Mouse (Mus musculus) intestine, embryonic 16.5 days (tissue): ENCODE data around the gene Zfp286. TPM values are rescaled to one million over a fixed set of nuclear protein-coding genes. Genes with fewer than 3 reads are reported as not detected.

Source experiments
- ATAC-seq: fragments of 200-750 bp; cut with Nextera tagmentation; 2 replicates; pipeline ENCODE4 v1.8.0; 2017; ENCODE audit warnings: moderate TSS enrichment, moderate library complexity
- H3K27ac ChIP-seq: fragments of 300-500 bp; sonication (generic); 2 replicates; pipeline ENCODE4 v1.5.1; 2014; ENCODE audit warnings: mild to moderate bottlenecking, low read length
- H3K27me3 ChIP-seq: fragments of 300-500 bp; sonication (generic); replicated peaks from 2 replicates; pipeline ENCODE4 v1.6.1; 2014; ENCODE audit warnings: low read length, control low read depth, mixed read lengths; ENCODE audit not compliant: control insufficient read depth, insufficient read depth
- H3K36me3 ChIP-seq: fragments of 300-500 bp; sonication (generic); 2 replicates; pipeline ENCODE4 v1.6.1; 2014; ENCODE audit warnings: low read length, control low read depth; ENCODE audit not compliant: control insufficient read depth, insufficient read depth
- H3K4me1 ChIP-seq: fragments of 300-500 bp; sonication (generic); 2 replicates; pipeline ENCODE4 v1.6.1; 2014; ENCODE audit warnings: low read length, control low read depth, mixed read lengths; ENCODE audit not compliant: control insufficient read depth, insufficient read depth
- H3K4me2 ChIP-seq: fragments of 300-500 bp; sonication (generic); 2 replicates; pipeline ENCODE4 v1.6.1; 2014; ENCODE audit warnings: low read depth, low read length, control low read depth
- H3K4me3 ChIP-seq: fragments of 300-500 bp; sonication (generic); 2 replicates; pipeline ENCODE4 v1.5.1; 2014; ENCODE audit warnings: mild to moderate bottlenecking, low read length
- H3K9ac ChIP-seq: fragments of 300-500 bp; sonication (generic); 2 replicates; pipeline ENCODE4 v1.6.1; 2014; ENCODE audit warnings: low read depth, low read length
- H3K9me3 ChIP-seq: fragments of 300-500 bp; sonication (generic); 2 replicates; pipeline ENCODE4 v1.6.1; 2016; ENCODE audit warnings: low read length, control low read depth; ENCODE audit not compliant: control insufficient read depth
- WGBS: fragments of 180-500 bp; shearing (Covaris S2); extraction: QIAGEN DNeasy Blood & Tissue Kit; methylation state at CpG from one replicate; pipeline ENCODE4 v1.1.7; 2014; 5-methylcytosine and 5-hydroxymethylcytosine counted together
- polyA plus RNA-seq: library from polyadenylated mRNA; unstranded; fragments of >200 nt; fragmentation: Nextera tagmentation; extraction: Ambion mirVana; gene quantifications from 2 replicates; pipeline ENCODE4 v1.2.1, GENCODE M21; 2015

Zfp286 gene
- polyA plus RNA-seq, 1 experiment from 2014 or later: 10.5 TPM

DNA sequence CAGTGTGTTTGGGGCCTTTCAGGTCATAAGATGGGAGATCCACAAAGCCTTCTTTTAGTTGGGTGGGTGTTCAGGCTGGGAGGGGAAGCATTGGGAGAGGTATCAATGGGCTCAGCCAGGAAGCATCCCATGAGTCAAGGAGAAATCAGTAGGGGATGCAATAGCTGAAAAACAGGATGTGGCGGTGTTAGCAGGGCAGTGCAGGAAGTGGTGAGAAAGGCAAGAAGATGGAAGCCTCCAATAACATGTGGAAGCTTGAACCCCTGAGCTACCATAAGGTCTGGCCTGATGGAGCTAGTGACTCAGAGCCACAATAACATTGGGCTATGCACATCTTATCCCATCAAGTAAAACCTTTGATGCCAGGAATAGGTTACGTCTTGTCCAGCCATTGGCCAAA is 48.1 kb downstream of the Zfp286 start:
- Histone ChIP-seq H3K36me3 (no peaks in the 10 kb centered on the region), H3K27ac (no peak overlapping the region), H3K9ac (no peak overlapping the region), H3K27me3 (peaks cover 5% of the 10 kb centered on the region; the same call in 1 of the 2 replicates), H3K4me2 (no peak overlapping the region), H3K4me1 (no peaks in the 10 kb centered on the region), H3K4me3 (no peak overlapping the region), H3K9me3 (no peaks in the 10 kb centered on the region)
- WGBS: 87% methylated on average over 2 of the region's 2 CpGs
- ATAC-seq: no peak

DNA sequence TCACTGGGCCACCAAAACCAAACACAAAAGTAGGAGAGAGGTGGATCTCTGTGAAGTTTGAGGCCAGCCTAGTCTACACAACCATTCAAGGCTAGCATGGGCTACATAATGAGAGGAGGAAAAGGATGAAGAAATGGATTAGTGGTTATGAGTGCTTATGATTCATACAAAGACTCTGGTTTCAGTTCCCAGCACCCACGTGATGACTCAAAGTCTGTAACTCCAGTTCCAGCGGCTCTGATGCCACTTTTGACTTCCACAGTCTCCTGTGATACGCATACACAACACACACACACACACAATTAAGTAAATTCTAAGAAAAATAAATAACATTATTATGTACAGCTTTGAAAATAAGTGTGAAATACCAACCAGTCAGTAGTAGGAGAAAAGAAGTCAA is 56.6 kb downstream of the Zfp286 start:
- no peak overlapping the region for H3K27ac ChIP-seq
- no peak overlapping the region for H3K4me2 ChIP-seq
- H3K36me3 ChIP-seq: no peaks in the 10 kb centered on the region; the same call in 1 of the 2 replicates
- H3K9ac ChIP-seq: no peak overlapping the region
- 0 out of 2 replicates have a peak, but pooled peaks cover 2% of the 10 kb centered on the region for H3K27me3 ChIP-seq
- no peak for ATAC-seq
- WGBS: 86% methylated on average over 3 of the region's 3 CpGs
- no peaks in the 10 kb centered on the region for H3K9me3 ChIP-seq
- no peaks in the 10 kb centered on the region for H3K4me1 ChIP-seq
- no peak overlapping the region for H3K4me3 ChIP-seq

DNA sequence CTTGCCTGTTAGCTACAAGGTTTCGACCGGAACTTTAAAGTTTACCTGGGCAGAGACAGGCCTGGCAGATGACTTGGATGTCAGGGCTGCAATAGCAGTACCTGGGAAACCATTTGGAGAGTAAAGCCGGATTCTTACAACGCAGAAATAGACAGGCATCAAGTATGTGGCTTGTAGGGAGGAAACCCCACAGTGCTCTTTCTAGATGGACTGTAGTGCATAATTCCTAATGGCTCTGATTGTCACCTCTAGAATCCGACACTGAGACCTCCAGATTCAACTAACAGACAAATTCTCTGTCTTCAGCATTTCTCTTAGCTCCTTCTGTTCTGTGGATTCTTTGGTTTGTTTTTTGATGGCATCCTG is 57.3 kb downstream of the Zfp286 start:
- 18% methylated on average over 5 of the region's 5 CpGs for WGBS
- H3K27ac ChIP-seq: no peak overlapping the region; the same call in 1 of the 2 replicates
- no peaks in the 10 kb centered on the region; the same call in 1 of the 2 replicates for H3K36me3 ChIP-seq
- 0 out of 2 replicates have a peak, but pooled peaks cover 2% of the 10 kb centered on the region for H3K27me3 ChIP-seq
- H3K4me1 ChIP-seq: no peaks in the 10 kb centered on the region
- ATAC-seq: no peak
- peak overlapping the region; percentile 89 for H3K4me2 ChIP-seq
- peak overlapping the region; percentile 70 for H3K4me3 ChIP-seq
- no peak overlapping the region for H3K9ac ChIP-seq
- no peaks in the 10 kb centered on the region for H3K9me3 ChIP-seq

DNA sequence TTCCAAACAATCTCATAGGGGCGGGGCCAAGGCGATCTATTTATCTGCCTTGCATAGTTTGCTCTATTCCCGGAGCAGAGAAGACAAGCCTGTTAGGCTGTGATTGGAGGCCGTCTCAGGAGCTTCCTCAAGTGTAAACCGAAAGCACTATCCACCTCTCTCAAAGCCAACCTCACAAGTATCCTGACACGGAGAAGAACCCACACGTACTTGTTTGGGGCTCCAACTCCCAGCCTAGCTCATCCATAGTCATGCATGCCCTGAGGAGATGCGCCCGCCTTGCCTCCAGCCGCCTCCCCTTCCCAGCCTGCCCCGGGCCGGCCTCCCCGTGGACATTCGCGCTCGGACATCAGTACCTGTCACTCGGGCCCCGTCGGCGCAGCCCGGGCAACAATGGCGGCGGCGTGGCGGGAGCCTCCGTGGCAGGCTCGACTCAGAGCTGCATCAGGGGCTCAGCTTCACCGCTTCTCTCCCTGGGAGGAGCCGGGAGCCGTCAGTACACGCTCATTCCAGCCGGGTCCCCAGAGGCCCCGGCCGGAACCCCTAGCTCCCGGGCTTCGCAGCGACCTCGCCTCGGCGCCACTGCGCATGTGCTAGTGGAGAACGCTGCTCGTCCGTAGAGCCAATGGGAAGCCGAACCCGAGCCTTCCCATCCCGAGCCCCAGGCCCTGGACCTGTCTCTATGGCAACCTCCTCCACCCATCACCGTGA is 57.8 kb downstream of the Zfp286 start, which contains the start of gene Zfp287:
Gene Zfp287, minus strand, starts transcription at position 595 of the 711 bp plus-strand sequence.
- ATAC-seq: peak; percentile 98
- peak within 1 kb of the TSS; percentile 76 for H3K9ac ChIP-seq
- H3K27ac ChIP-seq: peak within 1 kb of the TSS; percentile 69
- H3K36me3 ChIP-seq: no peaks in the 10 kb centered on the region; the same call in 1 of the 2 replicates
- no peaks in the 10 kb centered on the region for H3K9me3 ChIP-seq
- WGBS: under 1% methylated on average over 48 of the region's 48 CpGs
- H3K4me2 ChIP-seq: peak within 1 kb of the TSS; percentile 89
- no peaks in the 10 kb centered on the region for H3K4me1 ChIP-seq
- H3K4me3 ChIP-seq: peak within 1 kb of the TSS; percentile 70
- H3K27me3 ChIP-seq: 0 out of 2 replicates have a peak, but pooled peaks cover 2% of the 10 kb centered on the region

DNA sequence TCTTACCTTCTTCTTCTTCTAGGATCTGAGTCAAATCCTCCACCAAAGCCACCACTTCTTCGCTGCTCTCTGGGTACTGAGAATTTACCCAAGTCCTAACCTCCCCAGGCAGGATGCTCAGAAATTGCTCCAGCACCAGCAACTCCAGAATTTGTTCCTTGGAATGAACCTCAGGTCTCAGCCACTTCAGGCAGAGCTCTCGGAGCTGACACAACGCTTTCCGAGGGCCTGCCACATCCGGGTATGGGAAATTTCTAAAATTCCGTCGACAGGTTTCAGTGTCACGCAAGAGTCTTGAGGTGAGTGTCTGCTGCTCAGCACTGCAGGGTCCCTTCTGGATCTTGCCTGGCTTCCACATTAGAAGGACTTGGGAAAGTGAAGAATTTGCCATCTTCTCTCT is 61.0 kb downstream of the Zfp286 start:
- WGBS: 93% methylated on average over 8 of the region's 8 CpGs
- H3K4me1 ChIP-seq: no peaks in the 10 kb centered on the region
- H3K9ac ChIP-seq: no peak overlapping the region
- no peak overlapping the region for H3K4me3 ChIP-seq
- no peak overlapping the region for H3K27ac ChIP-seq
- no peak for ATAC-seq
- H3K9me3 ChIP-seq: no peaks in the 10 kb centered on the region
- no peaks in the 10 kb centered on the region; the same call in 1 of the 2 replicates for H3K36me3 ChIP-seq
- no peaks in the 10 kb centered on the region for H3K27me3 ChIP-seq
- no peak overlapping the region for H3K4me2 ChIP-seq

DNA sequence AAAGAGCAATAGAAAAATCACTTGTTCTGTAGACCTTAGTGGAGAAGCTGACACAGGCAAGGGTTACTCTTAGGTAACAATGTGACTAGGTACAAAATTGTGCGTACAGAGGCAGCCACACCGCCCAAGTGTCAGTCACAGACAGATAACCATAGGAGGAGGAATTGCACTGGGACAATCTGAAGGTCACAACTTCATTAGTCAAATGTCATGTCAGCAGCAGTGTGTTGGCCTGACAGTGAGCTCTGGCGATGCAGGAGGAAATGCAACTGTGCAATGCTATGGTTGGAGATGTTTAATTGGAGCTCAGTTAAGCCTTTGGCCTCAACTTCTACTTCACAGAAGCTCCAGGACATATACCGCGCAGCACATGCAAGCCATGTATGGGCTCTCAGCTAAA is 78.6 kb downstream of the Zfp286 start:
- H3K9me3 ChIP-seq: no peaks in the 10 kb centered on the region
- H3K4me1 ChIP-seq: no peaks in the 10 kb centered on the region
- no peak overlapping the region for H3K27ac ChIP-seq
- no peak overlapping the region for H3K4me3 ChIP-seq
- H3K27me3 ChIP-seq: no peaks in the 10 kb centered on the region
- peaks cover 7% of the 10 kb centered on the region; the same call in 1 of the 2 replicates for H3K36me3 ChIP-seq
- 75% methylated on average over 5 of the region's 5 CpGs for WGBS
- H3K4me2 ChIP-seq: no peak overlapping the region
- no peak for ATAC-seq
- H3K9ac ChIP-seq: no peak overlapping the region

DNA sequence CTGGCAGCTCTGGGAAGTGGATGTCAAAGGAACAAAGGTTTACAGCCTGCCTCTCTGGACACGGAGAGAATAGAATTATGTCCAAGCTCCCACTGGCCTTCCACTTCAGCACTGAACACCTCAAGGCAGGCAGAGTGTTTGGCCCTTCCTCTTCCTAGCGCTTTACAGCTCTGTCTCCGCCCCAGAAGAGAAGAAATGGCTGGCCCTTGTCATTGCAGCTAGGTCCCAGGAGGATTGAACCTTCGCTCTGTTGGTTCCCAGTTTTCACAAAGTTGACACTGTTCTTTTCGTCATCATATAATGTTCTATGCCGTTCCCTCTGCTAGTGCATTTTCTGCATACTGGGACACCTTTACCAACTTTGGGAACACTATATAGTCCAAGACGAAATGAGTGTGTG is 81.0 kb downstream of the Zfp286 start:
- ATAC-seq: no peak
- H3K27me3 ChIP-seq: no peaks in the 10 kb centered on the region
- H3K36me3 ChIP-seq: no peaks in the 10 kb centered on the region

DNA sequence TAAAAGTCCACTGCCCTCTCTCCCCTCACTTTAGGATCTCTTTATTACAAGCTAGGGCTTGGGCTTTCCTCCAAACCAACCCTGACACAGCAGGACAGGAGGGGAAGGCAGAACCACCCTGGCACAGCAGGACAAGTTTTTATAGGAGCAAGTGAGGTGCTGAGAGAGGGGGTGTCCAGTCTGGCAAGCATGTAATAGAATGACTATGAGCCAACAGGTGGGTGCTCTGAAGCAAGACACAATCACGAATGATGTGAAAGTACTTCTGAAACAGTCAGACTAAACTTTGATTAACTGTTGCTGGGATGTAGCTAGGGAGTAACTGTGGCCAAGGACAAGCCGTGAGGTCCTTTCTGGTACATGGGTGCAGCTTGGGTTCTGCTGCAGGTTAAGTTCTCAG is 83.1 kb downstream of the Zfp286 start:
- H3K9ac ChIP-seq: no peak overlapping the region
- no peaks in the 10 kb centered on the region for H3K36me3 ChIP-seq
- WGBS: 80% methylated on average over 2 of the region's 2 CpGs
- H3K27me3 ChIP-seq: no peaks in the 10 kb centered on the region
- H3K27ac ChIP-seq: no peak overlapping the region
- ATAC-seq: no peak
- H3K4me1 ChIP-seq: no peaks in the 10 kb centered on the region
- no peak overlapping the region for H3K4me2 ChIP-seq
- H3K9me3 ChIP-seq: no peaks in the 10 kb centered on the region
- no peak overlapping the region for H3K4me3 ChIP-seq

More for the DNA sequence above, 81.0 kb downstream of the Zfp286 start:
- WGBS: 81% methylated on average over 7 of the region's 7 CpGs
- Histone ChIP-seq H3K4me2 (no peak overlapping the region), H3K27ac (no peak overlapping the region), H3K9ac (no peak overlapping the region), H3K4me1 (no peaks in the 10 kb centered on the region), H3K4me3 (no peak overlapping the region), H3K9me3 (no peaks in the 10 kb centered on the region)
